Mouse (Mus musculus) gastrocnemius, adult 2 months (tissue): Measurements from ENCODE around the gene Lingo4. TPM values are rescaled to one million over a fixed set of nuclear protein-coding genes. Genes with fewer than 3 reads are reported as not detected.

ENCODE experiments used
- DNase-seq: peaks from one replicate; pipeline ENCODE4 v3.0.0; 2022
- H3K27ac ChIP-seq: fragments of 200-600 bp; 2 replicates; pipeline ENCODE4 v1.8.1; 2022; ENCODE audit warnings: mild to moderate bottlenecking
- H3K4me3 ChIP-seq: fragments of 200-600 bp; 2 replicates; pipeline ENCODE4 v1.8.1; 2022; ENCODE audit warnings: mild to moderate bottlenecking, moderate library complexity
- CTCF ChIP-seq: fragments of 200-600 bp; IDR thresholded peaks from 2 replicates; pipeline ENCODE4 v1.8.1; 2022; ENCODE audit warnings: antibody characterized with exemption, mild to moderate bottlenecking, moderate library complexity
- intact Hi-C: fragments of 180-260 bp; cut with DNase I; formaldehyde crosslinking; loops from one replicate; pipeline ENCODE4 v1.15.1; 2025
- total RNA-seq, 2 experiments: library from RNA; stranded (reverse); gene quantifications; 2 replicates each; pipeline ENCODE4 v1.2.3; 2021

Lingo4 gene
- total RNA-seq, 2 experiments from 2014 or later = 0.31 to 0.39 TPM

- no peak for TF ChIP-seq CTCF
- H3K4me3 ChIP-seq = peak overlapping the region; percentile 80
- peak; percentile 88 for DNase-seq
- peak overlapping the region; percentile 94 for H3K27ac ChIP-seq
- intact Hi-C loops = loop anchor here (5.0 kb wide), 1 partner anchor 69 kb away; the partner anchor contains the start of genes Mrpl9 and Oaz3
Observed at GRCm38 (mm10) chr3:94373597-94374011, 24.7 kb upstream of the Lingo4 start.

- intact Hi-C loops = loop anchor here (5.0 kb wide), 1 partner anchor 68 kb away; the partner anchor contains the start of genes Mrpl9 and Oaz3
- Histone ChIP-seq H3K4me3 (peak overlapping the region; percentile 80; the same call in 1 of the 2 replicates), H3K27ac (peak overlapping the region; percentile 94)
- peak; percentile 79 for DNase-seq
- no peak for TF ChIP-seq CTCF
Observed at GRCm38 (mm10) chr3:94374636-94375035, 23.7 kb upstream of the Lingo4 start.

GRCm38 (mm10) chr3:94375146-94375545 lies 23.2 kb upstream of the Lingo4 start:
- TF ChIP-seq CTCF = no peak
- Histone ChIP-seq H3K27ac (peak overlapping the region; percentile 94; the same call in 1 of the 2 replicates), H3K4me3 (no peak overlapping the region)
- no peak for DNase-seq
- intact Hi-C loops = no loop called here

GRCm38 (mm10) chr3:94375861-94376260 lies 22.5 kb upstream of the Lingo4 start:
- intact Hi-C loops = no loop called here

GRCm38 (mm10) chr3:94377028-94377923 lies 21.0 kb upstream of the Lingo4 start:
- DNase-seq = no peak
- Histone ChIP-seq H3K27ac (no peak overlapping the region), H3K4me3 (no peak overlapping the region)
- TF ChIP-seq CTCF = no peak
- intact Hi-C loops = no loop called here

More at GRCm38 (mm10) chr3:94375861-94376260, 22.5 kb upstream of the Lingo4 start:
- no peak overlapping the region for H3K27ac ChIP-seq
- no peak overlapping the region for H3K4me3 ChIP-seq
- no peak for TF ChIP-seq CTCF
- DNase-seq = no peak

GRCm38 (mm10) chr3:94379831-94380510 lies 18.3 kb upstream of the Lingo4 start:
- Histone ChIP-seq H3K4me3 (no peak overlapping the region), H3K27ac (no peak overlapping the region)
- no peak for TF ChIP-seq CTCF
- intact Hi-C loops = no loop called here
- DNase-seq = no peak

GRCm38 (mm10) chr3:94382308-94382707 lies 16.0 kb upstream of the Lingo4 start:
- intact Hi-C loops = no loop called here
- Histone ChIP-seq H3K27ac (no peak overlapping the region), H3K4me3 (no peak overlapping the region)
- no peak for TF ChIP-seq CTCF
- no peak for DNase-seq

- no peak for DNase-seq
- H3K4me3 ChIP-seq = no peak overlapping the region
- H3K27ac ChIP-seq = no peak overlapping the region
- TF ChIP-seq CTCF = no peak
- intact Hi-C loops = no loop called here
Observed at GRCm38 (mm10) chr3:94383476-94383875, 14.8 kb upstream of the Lingo4 start.

- no peak overlapping the region for H3K27ac ChIP-seq
Observed at GRCm38 (mm10) chr3:94386671-94387070, 11.6 kb upstream of the Lingo4 start.

GRCm38 (mm10) chr3:94387391-94387790 lies 10.9 kb upstream of the Lingo4 start:
- no peak for DNase-seq
- TF ChIP-seq CTCF = no peak

More at GRCm38 (mm10) chr3:94386671-94387070, 11.6 kb upstream of the Lingo4 start:
- intact Hi-C loops = no loop called here
- TF ChIP-seq CTCF = no peak
- no peak for DNase-seq
- H3K4me3 ChIP-seq = no peak overlapping the region

GRCm38 (mm10) chr3:94388047-94388446 lies 10.3 kb upstream of the Lingo4 start:
- no peak overlapping the region for H3K4me3 ChIP-seq
- no peak for DNase-seq
- no peak overlapping the region for H3K27ac ChIP-seq
- intact Hi-C loops = no loop called here
- TF ChIP-seq CTCF = no peak

More at GRCm38 (mm10) chr3:94387391-94387790, 10.9 kb upstream of the Lingo4 start:
- intact Hi-C loops = no loop called here
- Histone ChIP-seq H3K4me3 (no peak overlapping the region), H3K27ac (no peak overlapping the region)

GRCm38 (mm10) chr3:94389420-94389819 lies 8.9 kb upstream of the Lingo4 start:
- Histone ChIP-seq H3K27ac (no peak overlapping the region), H3K4me3 (no peak overlapping the region)
- intact Hi-C loops = no loop called here
- no peak for DNase-seq
- no peak for TF ChIP-seq CTCF

- intact Hi-C loops = no loop called here
- H3K4me3 ChIP-seq = no peak overlapping the region
- DNase-seq = peak; percentile 50
- no peak for TF ChIP-seq CTCF
- H3K27ac ChIP-seq = no peak overlapping the region
Observed at GRCm38 (mm10) chr3:94391001-94391400, 7.3 kb upstream of the Lingo4 start.
